Mouse (Mus musculus): ENCODE measurements around the gene Gm47791.

- TF ChIP-seq POLR2A (IDR thresholded peaks at IDR 0.05; ENCODE audit: insufficient read length, low read depth) (no peak), CEBPB (IDR thresholded peaks at IDR 0.05; ENCODE audit: insufficient read depth, poor library complexity, severe bottlenecking) (no peak), MYOD1 (IDR thresholded peaks at IDR 0.05; ENCODE audit: control insufficient read depth in 1 of 3, insufficient read length in 2 of 3, low read depth in 2 of 3) (no peak), TCF12 (IDR thresholded peaks at IDR 0.05; ENCODE audit: insufficient read depth, poor library complexity, severe bottlenecking) (no peak), USF1 (IDR thresholded peaks at IDR 0.05; ENCODE audit: low read depth) (no peak), MAX (IDR thresholded peaks at IDR 0.05; ENCODE audit: low read depth) (no peak)
Measured at GRCm38 (mm10) chr1:82738066-82738465, 33.0 kb downstream of the Gm47791 start.
